Mouse (Mus musculus): Measurements from ENCODE around the gene Trp53i13.

- TF ChIP-seq CTCF (IDR thresholded peaks at IDR 0.05; ENCODE audit: extremely low read depth, insufficient read length, insufficient replicate concordance, low read depth, low read length) (no peak), POLR2A (IDR thresholded peaks at IDR 0.05; ENCODE audit: low read depth, low read length) (no peak)
These were observed 4.4 kb downstream of the Trp53i13 start for GRCm38 (mm10) chr11:77511336-77511735.

All from small intestine, adult 2 months (tissue).